Mouse (Mus musculus) adrenal gland, adult (tissue): ENCODE results near the gene Prkn.

Source experiments
- DNase-seq, 2 experiments: peaks; one replicate each; pipeline ENCODE4 v3.0.0; 2022 to 2023; ENCODE audit warnings: low spot score in 1 of 2; ENCODE audit not compliant: inconsistent age in 2 of 2

Gene Prkn

DNA sequence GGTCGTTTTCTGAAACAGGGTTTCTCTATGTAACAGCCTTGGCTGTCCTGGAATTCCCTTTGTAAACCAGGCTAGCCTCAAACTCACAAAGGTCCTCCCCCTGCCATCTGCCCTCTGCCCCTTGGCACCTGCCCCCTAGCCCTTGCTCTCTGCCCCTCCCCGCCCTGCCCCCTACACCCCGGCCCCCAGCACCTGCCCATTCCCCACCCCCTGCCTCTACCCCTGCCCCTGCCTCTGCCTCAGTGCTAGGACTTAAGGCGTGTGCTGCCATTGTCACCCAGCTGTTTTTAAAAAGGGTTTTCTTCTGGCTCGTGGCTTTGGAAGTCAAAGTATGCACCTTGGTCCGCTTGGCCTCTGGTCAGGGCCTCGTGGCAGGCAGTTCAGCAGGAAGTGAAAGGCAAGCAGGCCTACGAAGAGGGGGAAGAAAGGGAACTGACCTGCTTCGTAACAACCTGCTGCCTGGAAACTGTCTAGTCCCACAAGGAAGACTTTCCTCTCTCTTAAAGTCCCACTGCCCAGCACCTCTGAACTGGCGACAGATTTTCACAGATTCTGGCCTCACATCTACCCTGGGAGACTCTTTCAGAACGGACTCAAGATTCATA, 1190.5 kb downstream of the Prkn start:
- peak in 1 of 2 experiments; percentile 57 for DNase-seq

DNA sequence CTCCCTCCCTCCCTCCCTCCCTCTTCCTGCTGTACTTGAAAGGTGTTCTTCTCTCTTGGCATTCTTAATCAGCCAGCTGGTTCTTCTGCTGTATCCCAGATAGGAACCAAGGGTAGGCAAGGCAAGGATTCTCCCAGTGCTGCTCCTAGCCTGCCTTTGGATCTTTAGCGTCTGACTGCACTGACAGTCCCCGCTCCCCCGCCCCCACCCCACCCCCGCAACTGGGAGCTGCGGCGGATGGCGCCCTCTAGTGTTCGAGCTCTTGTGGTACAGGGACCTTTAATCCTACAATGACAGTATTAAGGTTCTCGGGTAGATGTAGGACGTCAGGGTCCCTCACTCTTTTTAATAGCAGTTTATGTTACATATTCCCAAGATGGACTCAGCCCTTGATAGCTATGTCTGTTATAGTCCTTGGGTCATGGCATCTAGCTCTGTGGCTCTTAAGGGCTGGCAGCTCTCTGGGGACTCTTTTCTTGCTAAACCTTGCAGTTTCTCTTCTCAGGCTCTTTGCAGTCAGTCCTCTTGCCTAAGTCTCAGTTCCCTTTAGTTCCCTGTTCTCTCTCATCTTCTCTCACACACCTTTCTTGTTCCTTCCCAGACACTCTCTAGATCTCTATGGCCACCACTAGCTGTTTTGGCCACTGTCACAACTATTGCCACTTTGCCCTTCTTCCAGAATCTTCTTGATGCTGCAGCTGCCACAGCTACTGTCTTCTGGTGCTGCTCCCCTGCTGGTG, 1191.2 kb downstream of the Prkn start:
- DNase-seq: peak; percentile 56 to 86

DNA sequence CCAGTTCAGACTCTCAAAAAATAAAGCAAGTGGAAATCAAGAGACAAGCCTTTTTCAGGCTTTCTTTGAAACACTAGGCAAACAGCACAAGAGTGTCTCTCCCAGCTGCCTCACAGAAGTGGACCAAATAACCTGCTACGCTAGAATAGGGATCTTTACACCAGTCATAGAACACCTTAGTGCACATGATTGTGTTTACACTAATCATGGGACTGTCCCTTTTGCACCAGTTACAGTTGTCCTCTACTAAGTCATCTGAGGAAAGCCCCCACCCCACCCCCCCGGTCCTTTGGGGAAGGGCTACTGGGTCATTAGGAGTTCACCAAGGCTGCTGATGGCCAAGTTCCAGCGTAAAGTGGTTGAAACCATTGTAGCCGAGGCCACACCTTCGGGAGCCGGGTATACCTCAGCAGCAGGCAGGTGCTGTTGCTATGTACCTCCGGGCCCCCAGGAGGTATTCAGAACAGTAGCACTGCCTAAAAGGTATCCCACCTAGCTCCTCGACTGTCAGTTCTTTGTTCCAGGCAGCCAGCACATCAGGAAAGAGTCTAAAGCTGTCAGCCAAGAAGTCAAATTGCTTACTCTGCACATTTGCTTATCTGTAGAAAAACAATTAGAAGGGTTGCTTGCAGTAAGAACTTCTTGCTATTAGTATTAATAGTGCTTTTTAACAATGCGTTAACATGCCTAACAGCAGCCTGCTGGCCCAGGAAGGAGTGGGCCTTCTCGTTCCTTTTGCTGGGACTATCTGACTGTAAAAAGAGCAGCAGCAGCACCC, 1192.0 kb downstream of the Prkn start:
- DNase-seq: no peak

DNA sequence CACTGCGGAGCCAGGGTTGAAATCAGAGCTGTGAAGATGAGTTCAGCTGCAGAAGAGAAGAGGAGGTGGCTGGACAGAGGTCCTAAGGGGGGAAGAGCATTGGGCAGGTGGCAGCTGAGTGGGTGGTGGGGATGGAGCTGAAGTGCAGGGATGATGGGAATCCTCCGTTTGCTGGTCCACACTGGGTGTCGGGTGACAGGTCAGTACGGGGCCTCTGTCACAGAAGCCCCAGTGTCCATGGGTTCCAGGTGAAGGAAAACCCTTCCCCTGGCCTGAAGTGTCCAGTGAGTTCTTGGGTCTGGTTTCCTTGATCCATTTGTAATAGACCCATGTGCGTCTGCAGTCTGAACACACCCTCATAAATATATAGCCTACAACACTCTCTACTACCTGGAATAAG, 1195.2 kb downstream of the Prkn start:
- DNase-seq: no peak

DNA sequence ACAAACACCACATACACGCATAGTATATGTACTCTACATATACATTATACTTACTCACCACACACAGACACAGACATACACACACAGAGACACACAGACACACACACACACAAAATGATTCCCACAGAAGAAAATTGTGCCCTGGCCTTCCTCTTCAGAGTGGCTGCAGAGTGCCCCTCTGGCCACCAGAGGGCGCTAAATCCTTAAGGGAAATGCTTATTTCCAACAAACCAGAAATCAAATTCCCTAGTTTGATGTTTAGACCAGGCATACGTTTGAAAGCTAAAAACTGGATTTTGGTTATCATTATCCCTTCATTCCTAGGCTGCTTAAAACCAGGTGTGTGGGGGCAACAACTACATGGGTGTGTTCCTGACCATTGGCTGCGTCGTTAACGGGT, 1196.0 kb downstream of the Prkn start:
- peak; percentile 52 to 85 for DNase-seq

DNA sequence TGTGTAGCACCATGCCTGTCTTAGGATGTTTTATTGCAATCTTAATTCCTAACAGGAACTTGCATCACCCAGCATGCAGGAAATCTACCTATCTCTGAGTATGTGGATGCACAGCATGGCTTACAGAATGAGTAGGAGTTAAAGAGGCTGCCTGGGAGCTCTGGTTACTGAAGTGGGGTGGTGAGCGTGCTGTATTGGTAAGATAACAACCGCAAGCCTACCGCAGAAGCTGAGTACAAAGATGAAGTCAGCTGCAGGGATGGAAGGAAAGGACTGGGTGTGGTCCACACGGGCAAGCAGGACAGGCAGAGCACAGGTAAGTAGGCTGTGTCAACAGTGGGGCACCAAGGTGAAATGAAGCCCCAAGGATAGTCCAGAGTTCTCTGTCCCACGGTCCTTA, 1196.9 kb downstream of the Prkn start:
- no peak for DNase-seq

DNA sequence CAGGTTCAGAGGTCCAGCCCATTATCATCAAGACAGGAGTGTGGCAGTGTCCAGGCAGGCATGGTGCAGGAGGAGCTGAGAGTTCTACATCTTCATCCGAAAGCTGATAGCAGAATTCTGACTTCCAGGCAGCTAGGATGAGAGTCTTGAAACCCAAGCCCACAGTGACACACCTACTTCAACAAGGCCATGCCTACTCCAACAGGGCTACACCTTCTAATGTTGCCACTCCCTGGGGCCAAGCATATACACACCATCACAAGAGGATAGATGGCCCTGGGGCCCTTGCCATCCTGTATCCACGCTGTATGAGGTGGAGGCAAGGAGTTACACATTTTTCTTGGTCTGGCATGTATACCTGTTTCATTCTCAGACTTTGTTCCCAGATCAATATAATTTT, 1197.4 kb downstream of the Prkn start:
- no peak for DNase-seq

DNA sequence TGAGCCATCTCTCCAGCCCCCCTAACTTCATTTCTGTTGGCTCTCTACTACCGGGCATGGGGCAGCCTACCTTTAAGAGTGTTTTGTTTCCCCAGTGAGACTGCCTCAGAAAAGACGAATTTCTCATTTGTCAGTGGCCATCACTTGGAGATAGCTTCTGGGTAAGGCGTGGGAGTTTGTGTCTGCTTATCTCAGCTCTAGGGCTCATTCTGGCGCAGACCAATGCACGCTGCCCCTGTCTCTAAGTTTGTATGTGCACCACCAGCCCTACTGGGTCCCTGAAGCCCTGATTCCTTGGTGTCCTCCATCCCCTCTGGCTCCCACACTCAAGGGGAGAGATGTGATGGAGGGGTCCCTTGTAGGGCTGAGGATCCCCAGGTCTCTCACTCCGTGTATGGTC, 1198.3 kb downstream of the Prkn start:
- DNase-seq: no peak

DNA sequence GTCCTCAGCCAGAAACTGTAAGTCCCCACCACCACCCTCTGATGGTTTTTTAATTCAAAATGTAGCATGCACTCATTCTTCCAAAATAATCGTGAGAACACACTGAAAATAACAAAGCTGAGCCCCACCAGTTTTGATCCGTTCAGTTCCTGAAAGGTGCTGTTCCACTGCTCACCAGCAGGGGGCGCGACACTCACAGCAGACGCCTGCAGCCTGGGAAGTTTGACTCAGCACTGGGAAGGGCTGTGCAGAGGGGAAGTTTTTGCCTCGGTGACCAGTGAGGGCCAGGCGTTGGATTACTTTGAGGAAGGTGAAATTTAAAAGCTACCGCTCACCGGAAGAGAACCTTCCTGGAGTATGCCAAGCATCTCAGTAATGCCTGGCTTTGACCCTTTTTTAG, 1199.0 kb downstream of the Prkn start:
- peak; percentile 86 to 94 for DNase-seq

DNA sequence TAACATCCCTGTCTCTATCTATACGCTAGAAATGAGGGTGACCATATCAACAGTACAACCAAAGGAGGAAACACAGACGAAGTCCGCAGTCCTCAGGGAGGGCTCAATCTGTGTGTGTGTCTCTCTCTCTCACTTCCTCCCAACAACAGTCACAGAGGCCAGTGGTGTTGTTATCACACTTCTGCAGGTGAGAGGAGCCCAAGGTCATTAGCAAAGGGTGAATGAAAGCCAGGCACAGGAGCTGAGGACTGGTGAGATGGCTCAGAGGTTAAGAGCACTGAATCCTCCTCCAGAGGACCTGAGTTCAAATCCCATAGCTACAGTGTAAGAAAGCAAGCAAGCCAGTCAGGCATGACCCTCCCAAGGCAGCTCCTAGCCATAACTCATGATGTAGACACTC, 1199.7 kb downstream of the Prkn start:
- no peak for DNase-seq

DNA sequence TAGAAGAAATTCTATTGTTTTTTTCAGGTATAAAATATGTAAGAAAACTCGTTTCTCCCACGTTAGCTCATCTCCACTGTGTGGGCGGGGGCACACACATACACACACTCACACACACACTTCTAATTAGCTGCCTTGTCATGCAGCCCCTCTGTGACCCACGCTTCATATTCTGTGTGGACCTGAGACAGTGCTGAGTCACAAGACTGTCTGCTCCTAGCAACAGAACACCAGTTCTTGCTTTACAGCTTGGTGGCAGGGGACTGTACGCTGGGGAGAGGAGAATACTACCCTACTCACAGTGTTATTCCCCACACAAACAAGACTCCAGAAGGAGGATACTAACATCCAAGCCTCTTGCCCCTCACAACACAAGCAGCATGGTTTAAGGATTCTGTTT, 1200.4 kb downstream of the Prkn start:
- DNase-seq: no peak

DNA sequence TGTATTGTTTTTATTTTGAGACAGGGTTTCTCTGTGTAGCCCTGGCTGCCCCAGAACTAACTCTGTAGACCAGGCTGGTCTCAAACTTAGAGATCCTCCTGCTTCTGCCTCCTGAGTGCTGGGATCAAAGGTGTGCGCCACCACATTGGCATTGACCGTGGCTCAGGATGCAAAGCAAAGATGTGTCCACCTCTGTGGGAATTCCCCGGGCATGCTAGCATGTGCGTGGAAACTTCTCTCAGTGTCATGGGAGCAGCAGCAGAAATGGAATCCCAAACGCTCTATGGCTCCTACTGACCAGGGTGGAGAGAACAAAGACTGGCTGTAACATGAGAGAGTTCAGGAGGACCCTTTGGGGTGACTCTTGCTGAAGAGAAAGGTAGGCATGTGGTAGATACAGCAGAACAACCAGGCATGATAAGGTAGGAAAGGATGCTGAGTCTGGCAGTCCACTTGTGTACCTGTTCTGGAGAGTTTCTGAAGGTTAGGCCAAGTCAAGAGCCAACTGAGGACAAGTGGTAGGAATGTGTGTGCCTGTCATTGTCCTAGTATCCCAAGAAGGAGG, 1201.0 kb downstream of the Prkn start:
- no peak for DNase-seq

DNA sequence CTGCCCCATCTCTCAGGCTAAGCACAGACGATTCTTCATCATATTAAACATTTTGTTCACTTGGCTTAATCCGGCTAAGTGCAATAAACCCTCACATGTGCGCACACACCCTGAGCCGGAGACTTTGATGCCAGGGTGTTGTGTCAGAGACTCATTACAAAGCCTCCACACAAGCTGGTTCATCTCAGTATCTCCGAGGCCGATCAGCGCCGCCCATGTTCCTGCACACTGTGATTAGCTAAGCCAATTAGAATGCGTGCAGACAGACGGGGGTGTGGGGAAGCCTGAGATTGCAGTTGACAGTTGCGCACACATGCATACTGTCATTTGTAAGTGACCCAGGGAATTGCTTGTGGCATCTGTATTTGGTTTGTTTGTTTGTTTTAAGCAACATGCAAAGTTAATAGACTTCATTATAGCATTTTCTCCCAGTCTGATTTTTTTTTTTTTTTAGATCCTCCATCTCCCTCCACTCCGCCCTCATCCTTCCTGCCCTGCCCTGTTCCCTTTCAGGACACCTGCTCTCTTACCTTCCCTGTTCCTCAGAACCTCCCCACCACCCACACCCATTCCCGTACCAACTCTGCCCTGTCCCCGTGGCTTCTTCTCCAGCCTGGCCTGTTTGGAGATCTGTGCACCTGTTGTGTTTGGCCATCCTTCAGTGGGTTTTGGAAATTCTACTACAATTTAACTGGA, 1202.5 kb downstream of the Prkn start:
- DNase-seq: peak in 1 of 2 experiments; percentile 33

DNA sequence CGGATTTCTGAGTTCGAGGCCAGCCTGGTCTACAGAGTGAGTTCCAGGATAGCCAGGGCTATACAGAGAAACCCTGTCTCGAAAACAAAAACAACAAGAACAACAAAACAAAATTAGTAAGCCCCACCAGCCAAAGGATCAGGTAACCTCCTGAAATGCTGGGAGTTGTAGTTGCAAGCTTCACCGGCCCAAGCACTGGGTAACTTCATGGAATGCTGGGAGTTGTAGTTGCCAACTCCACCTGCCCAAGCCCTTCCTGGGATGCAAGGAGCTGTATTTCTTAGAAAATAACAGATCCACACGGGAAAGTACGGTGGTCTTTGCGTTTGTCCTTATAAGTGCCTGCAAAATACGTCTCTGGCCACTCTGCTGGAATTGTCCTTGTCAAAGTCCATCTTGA, 1204.0 kb downstream of the Prkn start:
- DNase-seq: no peak

DNA sequence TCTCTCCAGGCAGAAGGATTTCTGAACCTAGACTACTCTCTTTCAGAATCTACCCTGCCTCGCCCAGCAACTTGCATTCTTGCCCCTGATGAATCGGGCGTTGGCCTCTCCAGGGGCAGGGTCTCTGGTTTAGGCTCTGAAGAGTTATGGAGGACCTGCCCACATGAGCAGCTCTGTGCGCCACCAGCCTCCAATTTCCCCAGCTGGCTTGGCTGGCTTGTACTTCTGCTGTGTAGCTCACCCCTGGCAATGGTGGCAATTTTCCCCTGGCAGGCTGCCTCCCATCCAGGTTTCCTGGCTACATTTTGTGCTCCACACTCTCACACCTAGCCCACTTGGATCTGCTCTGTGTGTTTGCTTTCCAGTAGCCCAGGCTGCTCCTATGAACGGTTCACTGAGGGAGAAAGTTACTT, 1205.7 kb downstream of the Prkn start:
- DNase-seq: peak in 1 of 2 experiments; percentile 74

DNA sequence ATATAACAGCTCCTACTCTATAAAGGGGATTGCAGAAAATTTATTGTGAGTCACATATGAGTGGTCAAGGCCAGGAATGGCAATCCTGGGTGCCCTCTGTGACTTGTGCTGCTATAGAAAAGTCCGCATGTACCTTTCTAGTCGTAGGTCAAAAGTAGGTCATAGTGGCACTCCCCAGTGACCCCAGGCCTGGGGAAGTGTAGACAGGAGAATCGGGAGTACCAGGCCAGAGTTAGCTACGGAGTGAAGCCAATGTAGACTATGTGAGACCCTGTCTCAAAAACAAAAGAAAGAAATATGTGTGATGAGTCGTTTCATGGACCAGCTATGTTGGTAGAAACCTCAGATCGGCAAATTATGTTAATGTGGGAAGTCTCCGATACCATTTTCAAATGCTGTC, 1206.8 kb downstream of the Prkn start:
- DNase-seq: peak in 1 of 2 experiments; percentile 22

DNA sequence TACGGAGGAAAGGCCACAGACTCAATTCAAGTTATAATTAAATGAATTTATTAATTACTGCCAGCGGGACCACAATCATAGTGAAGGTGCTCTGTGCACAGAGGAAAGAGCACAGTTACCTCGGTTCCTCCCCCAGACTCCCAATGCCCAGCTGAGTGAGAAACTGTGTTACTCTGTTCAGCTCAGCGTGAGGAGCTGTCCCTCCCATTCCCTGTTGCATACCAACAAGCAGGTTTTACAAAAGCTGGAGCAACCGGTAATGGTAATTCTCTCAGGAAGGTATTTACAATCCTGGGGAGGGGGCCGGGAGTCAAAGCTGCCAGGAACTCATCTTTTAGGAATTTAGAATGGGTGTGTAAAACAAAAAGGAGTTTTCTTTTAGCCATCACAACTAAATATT, 1207.3 kb downstream of the Prkn start:
- DNase-seq: no peak

DNA sequence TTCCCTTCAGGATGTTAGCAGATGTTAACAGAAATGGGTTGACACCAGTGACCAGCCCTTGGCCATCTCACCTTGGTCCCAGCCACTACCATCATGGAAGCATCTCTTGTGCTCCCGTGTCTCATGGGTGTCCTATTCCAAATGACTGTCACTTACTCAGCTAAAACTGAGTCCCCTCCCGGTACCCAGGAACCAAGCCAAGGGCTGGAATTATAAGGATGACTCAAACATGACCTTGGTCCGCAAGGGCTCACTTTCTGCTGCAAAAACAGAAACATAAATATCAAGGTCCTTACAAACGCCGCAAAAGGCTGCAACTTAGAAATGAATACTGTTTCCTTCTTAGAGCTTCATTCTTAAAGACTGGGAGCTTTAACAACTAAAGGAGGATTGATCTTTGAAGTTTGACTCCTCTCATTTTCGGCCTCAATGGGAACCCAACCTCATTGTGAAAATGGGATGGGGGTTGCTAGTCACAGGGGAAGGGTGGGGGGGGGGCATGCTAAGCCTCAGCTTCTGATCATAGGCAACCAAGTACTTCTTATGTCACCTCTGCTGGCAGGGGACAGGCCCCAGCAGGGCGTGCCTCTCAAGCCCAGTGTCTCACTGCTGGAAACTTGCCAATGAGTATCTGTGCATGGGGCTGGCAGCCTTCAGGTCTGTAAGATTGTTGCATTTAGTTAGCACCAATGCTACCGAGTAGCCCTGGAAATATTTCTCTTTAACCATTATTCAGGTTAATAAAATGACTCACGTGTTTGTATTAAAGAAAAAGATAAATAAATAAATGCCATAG, 1208.7 kb downstream of the Prkn start:
- DNase-seq: peak; percentile 89 to 94

DNA sequence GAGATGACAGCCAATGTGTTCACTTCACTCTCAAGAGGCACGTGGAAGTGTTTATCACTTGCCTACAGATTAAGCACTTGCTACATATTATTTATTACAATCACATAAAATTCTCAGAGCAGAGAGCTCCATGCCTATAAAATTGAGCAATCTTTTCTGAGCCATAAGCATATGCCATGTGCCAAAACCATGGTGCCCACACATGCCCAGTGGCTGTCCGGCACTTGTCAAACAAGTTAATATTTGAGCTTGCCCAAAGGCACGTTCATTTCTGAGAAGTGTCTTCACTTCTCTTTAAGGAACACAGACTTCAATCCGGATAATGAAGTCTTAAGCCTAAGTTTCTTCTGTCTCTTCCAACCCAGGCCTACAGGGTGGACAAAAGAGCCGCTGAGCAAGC, 1210.1 kb downstream of the Prkn start:
- no peak for DNase-seq

DNA sequence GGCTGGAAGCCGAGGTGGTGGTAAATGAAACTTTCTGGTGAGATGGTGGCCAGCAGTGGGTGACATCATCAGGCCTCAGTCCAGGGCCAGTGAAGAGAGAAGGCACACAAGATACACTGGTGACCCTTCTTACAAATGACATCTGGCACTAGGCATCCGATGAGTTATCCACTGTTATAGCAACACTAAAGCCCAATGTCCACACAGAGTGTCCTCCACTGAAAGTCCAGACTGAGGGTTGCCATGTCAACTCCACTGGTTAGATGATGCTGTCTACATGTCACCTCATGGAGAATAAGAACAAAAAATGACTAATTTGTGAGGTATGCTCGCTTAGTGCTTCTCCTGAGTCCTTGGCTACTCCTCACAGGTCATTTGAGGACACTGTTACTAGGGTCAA, 1210.8 kb downstream of the Prkn start:
- DNase-seq: peak; percentile 45 to 74
